Mouse (Mus musculus) limb, embryonic 10.5 days (tissue): Measurements from ENCODE around the gene Nell1. TPM values are rescaled to one million over a fixed set of nuclear protein-coding genes. Genes with fewer than 3 reads are reported as not detected.

Experiments
- DNase-seq: peaks from one replicate; pipeline ENCODE4 v3.0.0-alpha.2; 2017; ENCODE audit warnings: low spot score
- H3K27ac ChIP-seq: fragments of 300-500 bp; sonication (generic); 2 replicates; pipeline ENCODE4 v1.5.1; 2016; ENCODE audit warnings: mild to moderate bottlenecking
- H3K27me3 ChIP-seq: fragments of 300-500 bp; sonication (generic); 2 replicates; pipeline ENCODE4 v1.6.1; 2016; ENCODE audit warnings: low read depth, mild to moderate bottlenecking; ENCODE audit not compliant: poor library complexity, severe bottlenecking
- H3K36me3 ChIP-seq: fragments of 300-500 bp; sonication (generic); 2 replicates; pipeline ENCODE4 v1.6.1; 2016; ENCODE audit warnings: mild to moderate bottlenecking, moderate library complexity
- H3K4me1 ChIP-seq: fragments of 300-500 bp; sonication (generic); 2 replicates; pipeline ENCODE4 v1.6.1; 2016
- H3K4me3 ChIP-seq: fragments of 300-500 bp; sonication (generic); 2 replicates; pipeline ENCODE4 v1.5.1; 2016; ENCODE audit warnings: mild to moderate bottlenecking, moderate library complexity
- H3K9me3 ChIP-seq: fragments of 300-500 bp; sonication (generic); replicated peaks from 2 replicates; pipeline ENCODE4 v1.6.1; 2016; ENCODE audit warnings: mild to moderate bottlenecking
- WGBS: fragments of 180-500 bp; shearing (Covaris S2); methylation state at CpG from one replicate; pipeline ENCODE4 v1.1.7; 2016; 5-methylcytosine and 5-hydroxymethylcytosine counted together
- polyA plus RNA-seq: library from polyadenylated mRNA; unstranded; fragments of >200 nt; fragmentation: Nextera tagmentation; extraction: Ambion mirVana; gene quantifications from 2 replicates; pipeline ENCODE4 v1.2.1, GENCODE M21; 2016

The Nell1 gene
- polyA plus RNA-seq, 1 experiment from 2014 or later, result 0.55 TPM

GRCm38 (mm10) chr7:50725166-50725565, 750.5 kb downstream of the Nell1 start:
- no peak overlapping the region for H3K4me3 ChIP-seq
- H3K4me1 ChIP-seq, result no peaks in the 10 kb centered on the region
- H3K9me3 ChIP-seq, result no peaks in the 10 kb centered on the region
- no peak overlapping the region for H3K27ac ChIP-seq
- H3K27me3 ChIP-seq, result no peaks in the 10 kb centered on the region
- DNase-seq, result no peak
- 78% methylated on average over 3 of the region's 3 CpGs for WGBS
- no peaks in the 10 kb centered on the region for H3K36me3 ChIP-seq

GRCm38 (mm10) chr7:50730951-50731350, 756.3 kb downstream of the Nell1 start:
- Histone ChIP-seq H3K9me3 (no peaks in the 10 kb centered on the region), H3K4me1 (no peaks in the 10 kb centered on the region), H3K27ac (no peak overlapping the region), H3K36me3 (no peaks in the 10 kb centered on the region), H3K4me3 (no peak overlapping the region), H3K27me3 (no peaks in the 10 kb centered on the region)
- 55% methylated on average over 4 of the region's 4 CpGs for WGBS
- DNase-seq, result no peak

GRCm38 (mm10) chr7:50755516-50755915, 780.9 kb downstream of the Nell1 start:
- Histone ChIP-seq H3K4me1 (no peaks in the 10 kb centered on the region), H3K36me3 (no peaks in the 10 kb centered on the region), H3K4me3 (no peak overlapping the region), H3K27ac (no peak overlapping the region), H3K9me3 (no peaks in the 10 kb centered on the region), H3K27me3 (no peaks in the 10 kb centered on the region)
- no peak for DNase-seq
- 87% methylated on average over 3 of the region's 3 CpGs for WGBS

GRCm38 (mm10) chr7:50756409-50756808, 781.7 kb downstream of the Nell1 start:
- H3K27ac ChIP-seq, result no peak overlapping the region
- H3K4me1 ChIP-seq, result no peaks in the 10 kb centered on the region
- DNase-seq, result no peak
- no peaks in the 10 kb centered on the region for H3K9me3 ChIP-seq
- WGBS, result 90% methylated on average over 5 of the region's 5 CpGs
- no peaks in the 10 kb centered on the region for H3K36me3 ChIP-seq
- no peaks in the 10 kb centered on the region for H3K27me3 ChIP-seq
- H3K4me3 ChIP-seq, result no peak overlapping the region

- Histone ChIP-seq H3K4me1 (no peaks in the 10 kb centered on the region), H3K36me3 (no peaks in the 10 kb centered on the region), H3K27ac (no peak overlapping the region), H3K27me3 (no peaks in the 10 kb centered on the region), H3K4me3 (no peak overlapping the region), H3K9me3 (no peaks in the 10 kb centered on the region)
- DNase-seq, result no peak
Observed at GRCm38 (mm10) chr7:50773516-50773915, 798.9 kb downstream of the Nell1 start.

GRCm38 (mm10) chr7:50781105-50781504, 806.4 kb downstream of the Nell1 start:
- no peaks in the 10 kb centered on the region for H3K4me1 ChIP-seq
- H3K36me3 ChIP-seq, result no peaks in the 10 kb centered on the region
- H3K9me3 ChIP-seq, result no peaks in the 10 kb centered on the region
- no peaks in the 10 kb centered on the region for H3K27me3 ChIP-seq
- 93% methylated on average over 1 of the region's 1 CpGs for WGBS
- no peak overlapping the region for H3K4me3 ChIP-seq
- no peak overlapping the region for H3K27ac ChIP-seq
- no peak for DNase-seq

- Histone ChIP-seq H3K27ac (no peak overlapping the region), H3K4me3 (no peak overlapping the region), H3K27me3 (no peaks in the 10 kb centered on the region), H3K9me3 (no peaks in the 10 kb centered on the region), H3K4me1 (no peaks in the 10 kb centered on the region), H3K36me3 (no peaks in the 10 kb centered on the region)
- peak; percentile 31 for DNase-seq
- WGBS, result 71% methylated on average over 1 of the region's 1 CpGs
Observed at GRCm38 (mm10) chr7:50783652-50784051, 809.0 kb downstream of the Nell1 start.

- Histone ChIP-seq H3K36me3 (no peaks in the 10 kb centered on the region), H3K4me3 (no peak overlapping the region), H3K9me3 (no peaks in the 10 kb centered on the region), H3K27ac (no peak overlapping the region), H3K4me1 (no peaks in the 10 kb centered on the region), H3K27me3 (no peaks in the 10 kb centered on the region)
- DNase-seq, result no peak
- 42% methylated on average over 7 of the region's 7 CpGs for WGBS
Observed at GRCm38 (mm10) chr7:50826180-50826579, 851.5 kb downstream of the Nell1 start.

- 63% methylated on average over 3 of the region's 3 CpGs for WGBS
- Histone ChIP-seq H3K4me1 (0 out of 2 replicates have a peak, but pooled peaks cover 4% of the 10 kb centered on the region), H3K4me3 (no peak overlapping the region), H3K27ac (no peak overlapping the region), H3K9me3 (no peaks in the 10 kb centered on the region), H3K36me3 (no peaks in the 10 kb centered on the region), H3K27me3 (no peaks in the 10 kb centered on the region)
- DNase-seq, result no peak
Observed at GRCm38 (mm10) chr7:50832799-50833198, 858.1 kb downstream of the Nell1 start.

GRCm38 (mm10) chr7:50842646-50843045, 868.0 kb downstream of the Nell1 start:
- no peak for DNase-seq
- Histone ChIP-seq H3K27me3 (no peaks in the 10 kb centered on the region), H3K36me3 (no peaks in the 10 kb centered on the region), H3K4me3 (no peak overlapping the region), H3K9me3 (no peaks in the 10 kb centered on the region), H3K4me1 (no peaks in the 10 kb centered on the region), H3K27ac (no peak overlapping the region)

GRCm38 (mm10) chr7:50847921-50848320, 873.3 kb downstream of the Nell1 start:
- no peaks in the 10 kb centered on the region for H3K9me3 ChIP-seq
- 85% methylated on average over 1 of the region's 1 CpGs for WGBS
- H3K27me3 ChIP-seq, result no peaks in the 10 kb centered on the region
- no peaks in the 10 kb centered on the region for H3K36me3 ChIP-seq
- no peak overlapping the region for H3K27ac ChIP-seq
- H3K4me3 ChIP-seq, result no peak overlapping the region
- no peak for DNase-seq
- no peaks in the 10 kb centered on the region for H3K4me1 ChIP-seq

- WGBS, result 82% methylated on average over 1 of the region's 1 CpGs
- no peak for DNase-seq
- H3K36me3 ChIP-seq, result no peaks in the 10 kb centered on the region
- no peak overlapping the region for H3K27ac ChIP-seq
- H3K4me3 ChIP-seq, result no peak overlapping the region
- H3K27me3 ChIP-seq, result no peaks in the 10 kb centered on the region
- no peaks in the 10 kb centered on the region for H3K4me1 ChIP-seq
- no peaks in the 10 kb centered on the region for H3K9me3 ChIP-seq
Observed at GRCm38 (mm10) chr7:50850271-50850670, 875.6 kb downstream of the Nell1 start.

- Histone ChIP-seq H3K4me3 (no peak overlapping the region), H3K4me1 (no peaks in the 10 kb centered on the region), H3K27ac (no peak overlapping the region), H3K36me3 (no peaks in the 10 kb centered on the region), H3K9me3 (no peaks in the 10 kb centered on the region), H3K27me3 (no peaks in the 10 kb centered on the region)
- WGBS, result 31% methylated on average over 1 of the region's 1 CpGs
- no peak for DNase-seq
Observed at GRCm38 (mm10) chr7:50870181-50870580, 895.5 kb downstream of the Nell1 start.

- Histone ChIP-seq H3K9me3 (no peaks in the 10 kb centered on the region), H3K4me1 (no peaks in the 10 kb centered on the region), H3K36me3 (no peaks in the 10 kb centered on the region), H3K4me3 (no peak overlapping the region), H3K27me3 (no peaks in the 10 kb centered on the region), H3K27ac (no peak overlapping the region)
- no peak for DNase-seq
- 77% methylated on average over 3 of the region's 3 CpGs for WGBS
Observed at GRCm38 (mm10) chr7:50887625-50888024, 913.0 kb downstream of the Nell1 start.
